20 mouse cellular contexts compared by ENCODE assay signal in genomic region chr10:67931328-67931727, GRCm38 (mm10). TPM values are rescaled to one million over a fixed set of nuclear protein-coding genes. Genes with fewer than 3 reads are reported as not detected.
A peak's percentile ranks its signal among the peaks of the same experiment; 100 is the strongest.
DNase-seq lines count a peak whose midpoint lies in the region; ATAC-seq and TF ChIP-seq lines count a peak whose summit lies in the region.
"Had no signal": no experiment of that assay in that cellular context is flagged by ENCODE, and none has a peak within 500 bp of the region (broad histone marks: within the 10 kb centered on the region; RNA-seq: fewer than 3 reads in every experiment).

No protein-coding gene starts in this region.

- intact Hi-C loops in heart, adult 2 months (cut with DNase I): no loop called here

- H3K27me3 ChIP-seq in heart, adult 2 months (ENCODE audit: control insufficient read depth, insufficient read depth, low read length): no peaks in the 10 kb centered on the region
- no peaks in the 10 kb centered on the region for H3K27me3 ChIP-seq in lung, postnatal 0 days (replicated peaks; ENCODE audit: insufficient read depth, low read length)
- H3K27me3 ChIP-seq in kidney, embryonic 16.5 days (ENCODE audit: insufficient read depth, low read length): no peaks in the 10 kb centered on the region
- no peaks in the 10 kb centered on the region for H3K27me3 ChIP-seq in liver, postnatal 0 days (ENCODE audit: insufficient read depth, low read length)
- H3K27me3 ChIP-seq: embryonic facial prominence, embryonic 13.5 days; forebrain, embryonic 12.5 days; heart, embryonic 13.5 days; hindbrain, embryonic 15.5 days had no signal

- no peaks in the 10 kb centered on the region for H3K9me3 ChIP-seq in lung, postnatal 0 days (ENCODE audit: low read length)
- H3K9me3 ChIP-seq in kidney, embryonic 16.5 days (ENCODE audit: low read length): no peaks in the 10 kb centered on the region
- peaks cover 2% of the 10 kb centered on the region; the same call in 1 of the 2 replicates for H3K9me3 ChIP-seq in liver, postnatal 0 days (ENCODE audit: low read length)
- H3K9me3 ChIP-seq: embryonic facial prominence, embryonic 13.5 days; forebrain, embryonic 12.5 days; hindbrain, embryonic 15.5 days had no signal

- no peaks in the 10 kb centered on the region for H3K4me1 ChIP-seq in heart, adult 2 months (ENCODE audit: control insufficient read depth, insufficient read depth, low read length)
- H3K4me1 ChIP-seq in lung, postnatal 0 days (ENCODE audit: insufficient read depth, low read depth, low read length): no peaks in the 10 kb centered on the region
- H3K4me1 ChIP-seq in kidney, embryonic 16.5 days (ENCODE audit: insufficient read depth, low read length): no peaks in the 10 kb centered on the region
- H3K4me1 ChIP-seq in liver, postnatal 0 days (ENCODE audit: insufficient read depth): no peaks in the 10 kb centered on the region
- H3K4me1 ChIP-seq: embryonic facial prominence, embryonic 13.5 days; forebrain, embryonic 12.5 days; heart, embryonic 13.5 days; hindbrain, embryonic 15.5 days had no signal

- TF ChIP-seq EP300 in heart, adult 2 months (IDR thresholded peaks at IDR 0.05; ENCODE audit: insufficient read depth, low read depth, low read length): no peak
- no peak for TF ChIP-seq EP300 in lung, postnatal 0 days (IDR thresholded peaks at IDR 0.05)
- no peak for TF ChIP-seq EP300 in liver, postnatal 0 days (IDR thresholded peaks at IDR 0.05; ENCODE audit: low read depth)

- TF ChIP-seq CTCF in heart, adult 2 months (IDR thresholded peaks at IDR 0.05): 0 out of 2 replicates have a peak, but pooled peaks have one; percentile 6
- TF ChIP-seq CTCF in lung, postnatal 0 days (IDR thresholded peaks at IDR 0.05): 0 out of 2 replicates have a peak, but pooled peaks have one; percentile 5
- 0 out of 2 replicates have a peak, but pooled peaks have one; percentile 4 for TF ChIP-seq CTCF in brain, embryonic 14.5 days (IDR thresholded peaks at IDR 0.05; ENCODE audit: borderline replicate concordance, extremely low read depth, insufficient read depth, insufficient read length)
- TF ChIP-seq CTCF in liver, postnatal 0 days (IDR thresholded peaks at IDR 0.05; ENCODE audit: low read depth): no peak

- H3K79me2 ChIP-seq in heart, adult 2 months (replicated peaks; ENCODE audit: control insufficient read depth, insufficient read depth, low read length): no peaks in the 10 kb centered on the region

- H3K27ac ChIP-seq in heart, adult 2 months: no peak overlapping the region
- H3K27ac ChIP-seq in lung, postnatal 0 days (ENCODE audit: low read length): no peak overlapping the region
- H3K27ac ChIP-seq in kidney, embryonic 16.5 days (ENCODE audit: low read length): no peak overlapping the region
- no peak overlapping the region for H3K27ac ChIP-seq in liver, postnatal 0 days (ENCODE audit: low read depth)
- H3K27ac ChIP-seq: embryonic facial prominence, embryonic 13.5 days; forebrain, embryonic 12.5 days; heart, embryonic 13.5 days; hindbrain, embryonic 15.5 days had no signal

- ATAC-seq in lung, postnatal 0 days: no peak
- no peak for ATAC-seq in kidney, embryonic 16.5 days (ENCODE audit: low FRiP score, low TSS enrichment)
- no peak for ATAC-seq in liver, postnatal 0 days
- ATAC-seq: activated CD4-positive, CD25-positive, alpha-beta regulatory T cell, adult 4 months had no signal

- 88% methylated on average over 4 of the region's 4 CpGs for WGBS in heart, adult 2 months
- WGBS in lung, postnatal 0 days: 87% methylated on average over 4 of the region's 4 CpGs
- WGBS in kidney, embryonic 16.5 days: 83% methylated on average over 4 of the region's 4 CpGs
- 77% methylated on average over 4 of the region's 4 CpGs for WGBS in liver, postnatal 0 days (ENCODE audit: insufficient replicate concordance)

- no peak for TF ChIP-seq POLR2A in heart, adult 2 months (IDR thresholded peaks at IDR 0.05; ENCODE audit: insufficient read depth, low read depth, low read length)
- no peak for TF ChIP-seq POLR2A in brain, embryonic 14.5 days (IDR thresholded peaks at IDR 0.05; ENCODE audit: borderline replicate concordance, extremely low read depth, insufficient read depth, insufficient read length, poor library complexity, severe bottlenecking)

- H3K9ac ChIP-seq in heart, adult 2 months (ENCODE audit: low read depth, low read length): no peak overlapping the region
- no peak overlapping the region for H3K9ac ChIP-seq in lung, postnatal 0 days (replicated peaks; ENCODE audit: low read depth)
- no peak overlapping the region for H3K9ac ChIP-seq in kidney, embryonic 16.5 days (replicated peaks; ENCODE audit: low read length)
- H3K9ac ChIP-seq in liver, postnatal 0 days (replicated peaks): no peak overlapping the region
- H3K9ac ChIP-seq: embryonic facial prominence, embryonic 13.5 days; forebrain, embryonic 12.5 days; heart, embryonic 13.5 days; hindbrain, embryonic 15.5 days had no signal

- no peaks in the 10 kb centered on the region for H3K36me3 ChIP-seq in heart, adult 2 months (ENCODE audit: control insufficient read depth, insufficient read depth, low read length)
- H3K36me3 ChIP-seq in lung, postnatal 0 days (ENCODE audit: insufficient read depth, low read length): no peaks in the 10 kb centered on the region
- H3K36me3 ChIP-seq in kidney, embryonic 16.5 days (ENCODE audit: insufficient read depth, low read length): no peaks in the 10 kb centered on the region
- no peaks in the 10 kb centered on the region for H3K36me3 ChIP-seq in liver, postnatal 0 days (replicated peaks; ENCODE audit: insufficient read depth, low read length)
- H3K36me3 ChIP-seq: embryonic facial prominence, embryonic 13.5 days; forebrain, embryonic 12.5 days; heart, embryonic 13.5 days; hindbrain, embryonic 15.5 days had no signal

- H3K4me2 ChIP-seq in lung, postnatal 0 days (replicated peaks; ENCODE audit: low read depth, low read length): no peak overlapping the region
- no peak overlapping the region for H3K4me2 ChIP-seq in kidney, embryonic 16.5 days (replicated peaks; ENCODE audit: low read depth, low read length)
- no peak overlapping the region for H3K4me2 ChIP-seq in liver, postnatal 0 days (ENCODE audit: low read depth, low read length)
- H3K4me2 ChIP-seq: embryonic facial prominence, embryonic 13.5 days; forebrain, embryonic 12.5 days; heart, embryonic 13.5 days; hindbrain, embryonic 15.5 days had no signal

- no peak overlapping the region for H3K4me3 ChIP-seq in heart, adult 2 months
- H3K4me3 ChIP-seq in lung, postnatal 0 days (ENCODE audit: low read depth, low read length): no peak overlapping the region
- H3K4me3 ChIP-seq in kidney, embryonic 16.5 days (ENCODE audit: low read length): no peak overlapping the region
- no peak overlapping the region for H3K4me3 ChIP-seq in liver, postnatal 0 days (ENCODE audit: low read depth, low read length)
- H3K4me3 ChIP-seq: embryonic facial prominence, embryonic 13.5 days; forebrain, embryonic 12.5 days; heart, embryonic 13.5 days; hindbrain, embryonic 15.5 days had no signal

- no peak for DNase-seq in heart, adult 2 months
- DNase-seq in heart, adult 18-20 months: no peak
- DNase-seq in lung, postnatal 0 days (ENCODE audit: low spot score): no peak
- DNase-seq in lung, postnatal 4 days: no peak
- DNase-seq in NIH3T3 (ENCODE audit: low read depth): peak; percentile 33
- no peak for DNase-seq in brain, embryonic 14.5 days (ENCODE audit: low read depth)
- no peak for DNase-seq in liver, postnatal 0 days
- DNase-seq: adrenal gland, postnatal 14 days; cerebellum, adult 18-20 months; cerebellum, adult 9-11 months; cerebellum, postnatal 36 days; gastrocnemius, postnatal 14 days; heart, postnatal 36 days; kidney, adult 11 months had no signal

RNA-seq across cellular contexts. Expression of gene Zfp365, which starts 18.9 kb away (rescaled TPM):
- under 1 TPM; 0.34 to 0.66 TPM for total RNA-seq in heart, adult 2 months (2021)
- 0.39 and 0.79 TPM in 2 replicates for polyA plus RNA-seq in heart, adult 2 months (2012; rRNA removed)
- total RNA-seq in heart, adult 18-20 months (2021): under 1 TPM; 0.23 to 0.37 TPM
- 2.5 and 2.6 TPM in 2 replicates for polyA plus RNA-seq in lung, postnatal 0 days (2015; fragmentation: Nextera tagmentation; extraction: Ambion mirVana)
- 2.4 and 3.6 TPM in 2 replicates for polyA plus RNA-seq in brain, embryonic 14.5 days (2012; rRNA removed)
- polyA plus RNA-seq in kidney, embryonic 16.5 days (2015; fragmentation: Nextera tagmentation; extraction: Ambion mirVana): 0.66 and 0.84 TPM in 2 replicates
- polyA plus RNA-seq in liver, postnatal 0 days (2015; fragmentation: Nextera tagmentation; extraction: Ambion mirVana): 0.04 TPM in 1 of 2 replicates, not detected in the other

RNA-seq across cellular contexts. Expression of gene Rtkn2, which starts 48.0 kb away (rescaled TPM):
- under 1 TPM; 0.14 to 0.16 TPM for total RNA-seq in heart, adult 2 months (2021)
- 0.08 and 0.09 TPM in 2 replicates for polyA plus RNA-seq in heart, adult 2 months (2012; rRNA removed)
- total RNA-seq in heart, adult 18-20 months (2021): under 1 TPM; 0.22 to 0.41 TPM
- polyA plus RNA-seq in lung, postnatal 0 days (2015; fragmentation: Nextera tagmentation; extraction: Ambion mirVana): 171 and 207 TPM in 2 replicates
- 2.7 and 3.1 TPM in 2 replicates for polyA plus RNA-seq in brain, embryonic 14.5 days (2012; rRNA removed)
- polyA plus RNA-seq in kidney, embryonic 16.5 days (2015; fragmentation: Nextera tagmentation; extraction: Ambion mirVana): 10.2 TPM in 2 replicates
- polyA plus RNA-seq in liver, postnatal 0 days (2015; fragmentation: Nextera tagmentation; extraction: Ambion mirVana): 1.4 TPM in 2 replicates

Comparison
In these comparisons a context has a peak if more than half of its experiments do, and no peak if none do; other contexts are left out.
1. RNA of gene Rtkn2, which starts 48.0 kb away (polyA plus RNA-seq): 171 to 207 TPM in lung, postnatal 0 days; 10.2 TPM in kidney, embryonic 16.5 days, 2.7 to 3.1 TPM in brain, embryonic 14.5 days, 1.4 TPM in liver, postnatal 0 days and 0.08 to 0.09 TPM in heart, adult 2 months; every median in the first group is over 10 times any median in the second.